Mouse (Mus musculus): ENCODE data around the gene Mrps9. TPM values are rescaled to one million over a fixed set of nuclear protein-coding genes. Genes with fewer than 3 reads are reported as not detected.

Gene Mrps9
- polyA plus RNA-seq, 1 experiment, result 35.5 TPM

DNA sequence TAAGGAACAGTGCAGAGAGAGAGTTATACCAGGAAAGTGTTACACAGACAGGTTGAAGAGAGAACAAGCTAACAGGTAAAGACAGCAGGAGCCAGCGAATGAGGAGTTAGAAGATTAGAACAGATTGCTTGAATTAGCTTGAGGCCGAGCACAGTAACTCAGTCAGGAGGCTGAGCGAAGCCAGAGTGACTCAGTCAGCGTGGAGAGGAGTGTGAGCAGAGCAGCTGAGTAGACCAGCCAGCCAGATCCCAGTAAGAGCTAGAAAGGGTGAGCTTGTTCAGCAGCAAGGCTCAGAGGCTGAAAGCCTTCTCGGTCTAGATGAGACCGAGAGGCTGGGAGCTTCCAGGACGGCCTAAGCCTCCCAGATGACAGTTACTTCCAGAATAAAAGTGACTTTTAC, 55.7 kb downstream of the Mrps9 start:
- no peak overlapping the region for H3ac ChIP-seq (ENCODE audit: control insufficient read depth, insufficient read length, low read depth)
- TF ChIP-seq FOSL1 (IDR thresholded peaks at IDR 0.05; ENCODE audit: insufficient read depth, low read length, poor library complexity, severe bottlenecking), result no peak
- TF ChIP-seq CTCF (IDR thresholded peaks at IDR 0.05; ENCODE audit: control insufficient read depth, insufficient read depth, insufficient read length), result no peak
- TF ChIP-seq CEBPB (IDR thresholded peaks at IDR 0.05; ENCODE audit: low read depth), result no peak
- TF ChIP-seq MYOG (IDR thresholded peaks at IDR 0.05; ENCODE audit: control insufficient read depth, extremely low read depth, insufficient read length), result no peak
- no peak for TF ChIP-seq MAX (IDR thresholded peaks at IDR 0.05)
- no peak for TF ChIP-seq MYOD1 (IDR thresholded peaks at IDR 0.05; ENCODE audit: control insufficient read depth, insufficient read length, low read depth)
- TF ChIP-seq USF1 (IDR thresholded peaks at IDR 0.05; ENCODE audit: low read depth), result no peak
- peaks cover 18% of the 10 kb centered on the region for H3K36me3 ChIP-seq (ENCODE audit: control insufficient read depth, insufficient read depth)
- no peaks in the 10 kb centered on the region for H3K79me2 ChIP-seq (ENCODE audit: control insufficient read depth, insufficient read depth)
- H3K4me3 ChIP-seq (ENCODE audit: insufficient read depth, poor library complexity, severe bottlenecking), result no peak overlapping the region
- H3K27me3 ChIP-seq (ENCODE audit: control insufficient read depth, insufficient read depth, insufficient read length), result no peaks in the 10 kb centered on the region
- no peaks in the 10 kb centered on the region for H3K79me3 ChIP-seq (ENCODE audit: low read depth)

DNA sequence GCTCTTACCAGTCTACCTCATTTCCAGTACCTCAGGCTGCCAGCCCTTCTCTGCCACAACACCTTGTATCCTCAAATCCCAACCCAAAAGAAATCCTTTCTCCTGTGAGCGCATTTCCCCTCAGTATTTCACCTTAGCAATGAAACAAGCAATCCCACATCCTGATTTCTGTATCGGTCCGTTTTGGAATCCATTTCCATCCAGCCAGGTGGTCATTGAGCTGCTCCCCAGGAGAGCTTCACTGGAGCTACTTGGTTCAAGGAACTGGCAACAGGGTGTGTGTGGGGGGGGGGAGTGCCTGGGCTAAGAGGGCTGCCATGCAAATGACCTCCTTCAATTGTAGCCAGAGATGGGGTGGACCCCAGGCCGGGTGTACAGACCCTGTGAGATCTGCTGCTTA, 56.1 kb downstream of the Mrps9 start:
- TF ChIP-seq USF1 (IDR thresholded peaks at IDR 0.05; ENCODE audit: low read depth) (no peak), MAX (IDR thresholded peaks at IDR 0.05) (no peak), MYOD1 (IDR thresholded peaks at IDR 0.05; ENCODE audit: control insufficient read depth, insufficient read length, low read depth) (no peak), CTCF (IDR thresholded peaks at IDR 0.05; ENCODE audit: control insufficient read depth, insufficient read depth, insufficient read length) (no peak), FOSL1 (IDR thresholded peaks at IDR 0.05; ENCODE audit: insufficient read depth, low read length, poor library complexity, severe bottlenecking) (no peak), CEBPB (IDR thresholded peaks at IDR 0.05; ENCODE audit: low read depth) (no peak), MYOG (IDR thresholded peaks at IDR 0.05; ENCODE audit: control insufficient read depth, extremely low read depth, insufficient read length) (no peak)
- H3K79me2 ChIP-seq (ENCODE audit: control insufficient read depth, insufficient read depth), result no peaks in the 10 kb centered on the region
- H3K79me3 ChIP-seq (ENCODE audit: low read depth), result no peaks in the 10 kb centered on the region
- H3ac ChIP-seq (ENCODE audit: control insufficient read depth, insufficient read length, low read depth), result no peak overlapping the region
- H3K36me3 ChIP-seq (ENCODE audit: control insufficient read depth, insufficient read depth), result peaks cover 16% of the 10 kb centered on the region
- no peak overlapping the region for H3K4me3 ChIP-seq (ENCODE audit: insufficient read depth, poor library complexity, severe bottlenecking)
- no peaks in the 10 kb centered on the region for H3K27me3 ChIP-seq (ENCODE audit: control insufficient read depth, insufficient read depth, insufficient read length)

DNA sequence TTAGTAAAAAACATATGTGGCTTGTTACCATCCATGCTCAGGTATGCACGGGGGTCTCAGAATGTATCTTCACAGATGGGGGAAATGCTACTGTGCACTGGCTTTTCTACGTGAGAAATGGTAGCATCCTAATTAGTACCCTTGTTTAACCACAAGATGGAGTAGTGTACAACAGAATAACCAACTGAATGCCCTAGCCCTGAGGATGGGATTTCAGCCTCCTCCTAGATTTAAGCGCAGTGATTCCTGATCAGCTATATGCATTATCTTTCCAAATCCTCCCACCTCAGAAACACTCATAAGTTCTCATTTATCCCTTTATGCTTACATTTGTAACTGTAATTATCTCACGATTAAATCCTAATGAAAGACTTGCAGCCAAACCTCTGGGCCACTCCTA, 64.0 kb downstream of the Mrps9 start:
- Histone ChIP-seq H3K79me2 (ENCODE audit: control insufficient read depth, insufficient read depth) (no peaks in the 10 kb centered on the region), H3K27me3 (ENCODE audit: control insufficient read depth, insufficient read depth, insufficient read length) (peaks cover 3% of the 10 kb centered on the region), H3K4me3 (ENCODE audit: insufficient read depth, poor library complexity, severe bottlenecking) (no peak overlapping the region), H3K36me3 (ENCODE audit: control insufficient read depth, insufficient read depth) (no peaks in the 10 kb centered on the region), H3ac (ENCODE audit: control insufficient read depth, insufficient read length, low read depth) (no peak overlapping the region), H3K79me3 (ENCODE audit: low read depth) (no peaks in the 10 kb centered on the region)
- TF ChIP-seq CTCF (IDR thresholded peaks at IDR 0.05; ENCODE audit: control insufficient read depth, insufficient read depth, insufficient read length) (no peak), FOSL1 (IDR thresholded peaks at IDR 0.05; ENCODE audit: insufficient read depth, low read length, poor library complexity, severe bottlenecking) (no peak), MYOG (IDR thresholded peaks at IDR 0.05; ENCODE audit: control insufficient read depth, extremely low read depth, insufficient read length) (no peak)

DNA sequence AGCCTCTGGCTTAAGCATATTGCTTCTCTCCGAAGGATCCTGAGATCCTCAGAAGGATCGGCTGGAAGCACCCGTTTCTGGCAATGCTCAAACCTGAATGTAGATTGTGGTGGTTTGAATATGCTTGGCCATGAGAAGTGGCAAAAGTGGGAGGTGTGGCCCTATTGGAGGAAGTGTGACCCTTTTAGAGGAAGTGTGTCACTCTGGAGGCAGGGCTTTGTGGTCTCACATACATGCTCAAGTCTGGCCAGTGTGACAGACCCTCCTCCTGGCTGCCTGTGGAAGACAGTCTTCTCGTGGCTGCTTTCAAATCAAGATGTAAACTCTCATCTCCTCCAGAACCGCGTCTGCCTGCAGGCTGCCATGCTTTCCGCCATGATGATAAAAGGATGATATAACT, 65.7 kb downstream of the Mrps9 start:
- H3K79me2 ChIP-seq (ENCODE audit: control insufficient read depth, insufficient read depth), result no peaks in the 10 kb centered on the region
- no peak overlapping the region for H3ac ChIP-seq (ENCODE audit: control insufficient read depth, insufficient read length, low read depth)
- no peaks in the 10 kb centered on the region for H3K36me3 ChIP-seq (ENCODE audit: control insufficient read depth, insufficient read depth)
- no peak overlapping the region for H3K4me3 ChIP-seq (ENCODE audit: insufficient read depth, poor library complexity, severe bottlenecking)
- H3K27me3 ChIP-seq (ENCODE audit: control insufficient read depth, insufficient read depth, insufficient read length), result peaks cover 3% of the 10 kb centered on the region
- no peak for TF ChIP-seq CEBPB (IDR thresholded peaks at IDR 0.05; ENCODE audit: low read depth)
- TF ChIP-seq USF1 (IDR thresholded peaks at IDR 0.05; ENCODE audit: low read depth), result no peak
- no peak for TF ChIP-seq MYOG (IDR thresholded peaks at IDR 0.05; ENCODE audit: control insufficient read depth, extremely low read depth, insufficient read length)
- TF ChIP-seq MYOD1 (IDR thresholded peaks at IDR 0.05; ENCODE audit: control insufficient read depth, insufficient read length, low read depth), result no peak
- no peak for TF ChIP-seq MAX (IDR thresholded peaks at IDR 0.05)
- no peak for TF ChIP-seq CTCF (IDR thresholded peaks at IDR 0.05; ENCODE audit: control insufficient read depth, insufficient read depth, insufficient read length)
- no peak for TF ChIP-seq FOSL1 (IDR thresholded peaks at IDR 0.05; ENCODE audit: insufficient read depth, low read length, poor library complexity, severe bottlenecking)
- H3K79me3 ChIP-seq (ENCODE audit: low read depth), result no peaks in the 10 kb centered on the region

DNA sequence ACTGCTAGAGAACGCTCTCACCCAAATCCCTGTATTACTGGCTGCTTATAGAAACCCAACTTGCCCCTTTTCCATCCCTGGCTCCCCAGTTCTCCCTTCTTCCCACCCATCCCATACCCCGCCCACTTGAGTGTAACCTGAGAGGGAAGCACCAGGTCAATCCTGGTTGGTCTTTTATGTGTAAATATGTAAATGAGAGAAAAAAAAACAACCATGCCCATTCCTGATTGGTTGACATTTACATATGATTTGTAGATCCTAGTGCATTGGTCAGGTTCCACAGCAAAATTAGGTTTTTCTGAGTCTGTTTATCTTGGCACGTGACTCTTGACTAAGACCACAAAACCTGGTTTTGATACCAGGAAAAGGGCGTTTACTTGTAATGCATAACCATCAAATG, 66.9 kb downstream of the Mrps9 start:
- H3K4me3 ChIP-seq (ENCODE audit: insufficient read depth, poor library complexity, severe bottlenecking), result no peak overlapping the region
- no peaks in the 10 kb centered on the region for H3K79me3 ChIP-seq (ENCODE audit: low read depth)
- peaks cover 3% of the 10 kb centered on the region for H3K27me3 ChIP-seq (ENCODE audit: control insufficient read depth, insufficient read depth, insufficient read length)
- H3ac ChIP-seq (ENCODE audit: control insufficient read depth, insufficient read length, low read depth), result no peak overlapping the region
- TF ChIP-seq MYOD1 (IDR thresholded peaks at IDR 0.05; ENCODE audit: control insufficient read depth, insufficient read length, low read depth) (no peak), USF1 (IDR thresholded peaks at IDR 0.05; ENCODE audit: low read depth) (peak; percentile 81)
- no peaks in the 10 kb centered on the region for H3K36me3 ChIP-seq (ENCODE audit: control insufficient read depth, insufficient read depth)
- no peaks in the 10 kb centered on the region for H3K79me2 ChIP-seq (ENCODE audit: control insufficient read depth, insufficient read depth)

DNA sequence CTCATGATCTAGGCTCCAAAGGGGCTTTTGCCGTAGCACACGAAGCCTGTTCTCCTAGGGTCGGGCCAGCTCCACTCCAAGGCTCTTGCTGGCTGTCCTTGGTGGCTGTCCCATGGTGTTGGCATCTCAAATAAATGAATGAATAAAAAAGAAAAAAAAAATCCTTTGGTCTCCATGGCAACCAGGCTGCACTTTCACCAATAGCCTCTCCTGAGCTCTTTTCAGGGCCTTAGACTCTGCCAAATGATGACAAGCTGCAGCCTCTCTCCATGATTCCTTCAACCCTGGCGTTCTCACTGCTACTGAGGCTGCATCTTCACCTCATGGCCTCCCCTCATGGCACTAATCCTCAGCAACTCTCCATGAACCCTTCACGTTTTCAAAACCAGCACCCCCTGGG, 72.9 kb downstream of the Mrps9 start:
- H3K4me3 ChIP-seq (ENCODE audit: insufficient read depth, poor library complexity, severe bottlenecking), result no peak overlapping the region
- TF ChIP-seq USF1 (IDR thresholded peaks at IDR 0.05; ENCODE audit: low read depth) (no peak), MYOG (IDR thresholded peaks at IDR 0.05; ENCODE audit: control insufficient read depth, extremely low read depth, insufficient read length) (no peak), MAX (IDR thresholded peaks at IDR 0.05) (no peak), CTCF (IDR thresholded peaks at IDR 0.05; ENCODE audit: control insufficient read depth, insufficient read depth, insufficient read length) (no peak), FOSL1 (IDR thresholded peaks at IDR 0.05; ENCODE audit: insufficient read depth, low read length, poor library complexity, severe bottlenecking) (no peak), CEBPB (IDR thresholded peaks at IDR 0.05; ENCODE audit: low read depth) (no peak), MYOD1 (IDR thresholded peaks at IDR 0.05; ENCODE audit: control insufficient read depth, insufficient read length, low read depth) (no peak)

More for the DNA sequence above, 72.9 kb downstream of the Mrps9 start:
- Histone ChIP-seq H3K79me2 (ENCODE audit: control insufficient read depth, insufficient read depth) (no peaks in the 10 kb centered on the region), H3ac (ENCODE audit: control insufficient read depth, insufficient read length, low read depth) (no peak overlapping the region), H3K79me3 (ENCODE audit: low read depth) (no peaks in the 10 kb centered on the region), H3K27me3 (ENCODE audit: control insufficient read depth, insufficient read depth, insufficient read length) (peaks cover 19% of the 10 kb centered on the region), H3K36me3 (ENCODE audit: control insufficient read depth, insufficient read depth) (no peaks in the 10 kb centered on the region)
